Mouse (Mus musculus) embryo, embryonic 10 days (tissue): ENCODE measurements at regions not wholly inside any gene's neighbourhood (a gene's known extent, or its start where the extent isn't known, plus 50 kb on each side); places are given as distances from the start of the nearest gene placed in this dataset.

Source experiments
- DNase-seq: peaks from one replicate; pipeline ENCODE4 v3.0.0-alpha.2; 2015; ENCODE audit warnings: low spot score

GRCm38 (mm10) chr14:102396036-102396734, 586.3 kb downstream of the Kctd12 start:
- DNase-seq = no peak

GRCm38 (mm10) chr14:102392351-102392750, 590.1 kb downstream of the Kctd12 start:
- no peak for DNase-seq

GRCm38 (mm10) chr14:102372994-102373567, 609.4 kb downstream of the Kctd12 start:
- DNase-seq = no peak

- no peak for DNase-seq
Measured at GRCm38 (mm10) chr14:102361589-102361988, 620.8 kb downstream of the Kctd12 start.

GRCm38 (mm10) chr14:102329409-102329808, 599.7 kb downstream of the Lmo7 start:
- no peak for DNase-seq

- DNase-seq = no peak
Measured at GRCm38 (mm10) chr14:102306332-102306731, 576.6 kb downstream of the Lmo7 start.

- no peak for DNase-seq
Measured at GRCm38 (mm10) chr14:102302826-102303225, 573.1 kb downstream of the Lmo7 start.

- DNase-seq = no peak
Measured at GRCm38 (mm10) chr14:102300251-102300650, 570.5 kb downstream of the Lmo7 start.

- DNase-seq = peak; percentile 16
Measured at GRCm38 (mm10) chr14:102291361-102291760, 561.6 kb downstream of the Lmo7 start.

- DNase-seq = no peak
Measured at GRCm38 (mm10) chr14:102250076-102250475, 520.3 kb downstream of the Lmo7 start.

- DNase-seq = no peak
Measured at GRCm38 (mm10) chr14:102248581-102248980, 518.8 kb downstream of the Lmo7 start.

GRCm38 (mm10) chr14:102248023-102248422, 518.3 kb downstream of the Lmo7 start:
- DNase-seq = no peak

- DNase-seq = no peak
Measured at GRCm38 (mm10) chr14:102243806-102244536, 514.2 kb downstream of the Lmo7 start.

- DNase-seq = peak; percentile 15
Measured at GRCm38 (mm10) chr14:102216581-102217368, 487.0 kb downstream of the Lmo7 start.

- DNase-seq = peak; percentile 10
Measured at GRCm38 (mm10) chr14:102215267-102215964, 485.7 kb downstream of the Lmo7 start.

- DNase-seq = no peak
Measured at GRCm38 (mm10) chr14:102212079-102212478, 482.3 kb downstream of the Lmo7 start.

GRCm38 (mm10) chr14:102204881-102205671, 475.3 kb downstream of the Lmo7 start:
- no peak for DNase-seq

- DNase-seq = no peak
Measured at GRCm38 (mm10) chr14:102199430-102199829, 469.7 kb downstream of the Lmo7 start.

GRCm38 (mm10) chr14:102190786-102191185, 461.0 kb downstream of the Lmo7 start:
- DNase-seq = no peak

- DNase-seq = no peak
Measured at GRCm38 (mm10) chr14:102181269-102181668, 451.5 kb downstream of the Lmo7 start.

- DNase-seq = no peak
Measured at GRCm38 (mm10) chr14:102171775-102172174, 442.0 kb downstream of the Lmo7 start.
